ENCODE assay signal across 19 mouse cellular contexts in genomic region chr14:25073143-25073542, GRCm38 (mm10).
DNase-seq lines count a peak whose midpoint lies in the region; ATAC-seq and TF ChIP-seq lines count a peak whose summit lies in the region.
"Had no signal": no experiment of that assay in that cellular context is flagged by ENCODE, and none has a peak within 500 bp of the region (broad histone marks: within the 10 kb centered on the region; RNA-seq: fewer than 3 reads in every experiment).

No protein-coding gene starts in this region.

- H3K4me1 ChIP-seq in cerebellum, adult 2 months (ENCODE audit: control insufficient read depth, insufficient read depth, low read length) = peaks cover 35% of the 10 kb centered on the region
- peaks cover 14% of the 10 kb centered on the region for H3K4me1 ChIP-seq in hindbrain, embryonic 16.5 days (ENCODE audit: control insufficient read depth, insufficient read depth, low read depth, low read length)
- H3K4me1 ChIP-seq in midbrain, embryonic 16.5 days (ENCODE audit: control insufficient read depth, insufficient read depth, low read length) = peaks cover 13% of the 10 kb centered on the region; the same call in 1 of the 2 replicates
- H3K4me1 ChIP-seq: liver, embryonic 12.5 days had no signal

- no peaks in the 10 kb centered on the region for H3K36me3 ChIP-seq in hindbrain, embryonic 16.5 days (ENCODE audit: control insufficient read depth, insufficient read depth, low read length)
- H3K36me3 ChIP-seq in midbrain, embryonic 16.5 days (ENCODE audit: control insufficient read depth, insufficient read depth, low read length) = no peaks in the 10 kb centered on the region
- H3K36me3 ChIP-seq: embryonic facial prominence, embryonic 10.5 days; heart, embryonic 10.5 days; limb, embryonic 10.5 days; liver, embryonic 12.5 days had no signal

- no peak for TF ChIP-seq POLR2A in cerebellum, adult 2 months (IDR thresholded peaks at IDR 0.05; ENCODE audit: borderline replicate concordance, insufficient read depth, low read length)

- peak; percentile 21 for DNase-seq in brain, adult 2 months (ENCODE audit: low read depth, low spot score)
- peak; percentile 47 to 49 for DNase-seq in cerebellum, adult 2 months
- DNase-seq in thymus, postnatal 10 days (ENCODE audit: low spot score in 2 of 2) = no peak
- no peak for DNase-seq in heart, adult 8-10 months (ENCODE audit: low spot score)
- DNase-seq in kidney, adult 8-10 months = no peak
- DNase-seq: gastrocnemius, postnatal 25 days; heart, postnatal 10 days; lung, embryonic 14.5 days; right cerebral cortex, postnatal 4 days; thymus, postnatal 4 days had no signal

- no peak overlapping the region for H3K9ac ChIP-seq in hindbrain, embryonic 16.5 days (ENCODE audit: low read depth, low read length)
- H3K9ac ChIP-seq in midbrain, embryonic 16.5 days (ENCODE audit: low read depth, low read length) = no peak overlapping the region
- H3K9ac ChIP-seq: liver, embryonic 12.5 days; lung, embryonic 14.5 days had no signal

- H3K27me3 ChIP-seq in cerebellum, adult 2 months (ENCODE audit: control insufficient read depth, insufficient read depth, low read length) = no peaks in the 10 kb centered on the region
- H3K27me3 ChIP-seq in hindbrain, embryonic 16.5 days (replicated peaks; ENCODE audit: control insufficient read depth, insufficient read depth, low read length) = no peaks in the 10 kb centered on the region
- no peaks in the 10 kb centered on the region for H3K27me3 ChIP-seq in midbrain, embryonic 16.5 days (ENCODE audit: control insufficient read depth, insufficient read depth, low read depth, low read length)
- H3K27me3 ChIP-seq: liver, embryonic 12.5 days had no signal

- H3K27ac ChIP-seq in cerebellum, adult 2 months (ENCODE audit: insufficient read depth, low read length) = peak overlapping the region; percentile 79
- peak overlapping the region; percentile 12; the same call in 1 of the 2 replicates for H3K27ac ChIP-seq in hindbrain, embryonic 16.5 days (ENCODE audit: low read depth, low read length)
- peak overlapping the region; percentile 52; the same call in 1 of the 2 replicates for H3K27ac ChIP-seq in midbrain, embryonic 16.5 days (ENCODE audit: low read length)
- H3K27ac ChIP-seq: embryonic facial prominence, embryonic 10.5 days; heart, embryonic 10.5 days; liver, embryonic 12.5 days; macrophage had no signal

- no peak for TF ChIP-seq CTCF in cerebellum, adult 2 months (IDR thresholded peaks at IDR 0.05; ENCODE audit: borderline replicate concordance, insufficient read depth, low read depth, low read length)

- no peak overlapping the region for H3K4me2 ChIP-seq in hindbrain, embryonic 16.5 days (ENCODE audit: low read length)
- H3K4me2 ChIP-seq in midbrain, embryonic 16.5 days (ENCODE audit: low read length) = no peak overlapping the region
- H3K4me2 ChIP-seq: liver, embryonic 12.5 days; lung, embryonic 14.5 days had no signal

- no peak overlapping the region for H3K4me3 ChIP-seq in cerebellum, adult 2 months (replicated peaks; ENCODE audit: insufficient read depth, low read depth, low read length)
- H3K4me3 ChIP-seq in hindbrain, embryonic 16.5 days (ENCODE audit: low read length) = no peak overlapping the region
- no peak overlapping the region for H3K4me3 ChIP-seq in midbrain, embryonic 16.5 days (ENCODE audit: low read depth, low read length)
- H3K4me3 ChIP-seq: embryonic facial prominence, embryonic 10.5 days; heart, embryonic 10.5 days; limb, embryonic 10.5 days; liver, embryonic 12.5 days had no signal

- no peak; the same call in 1 of the 2 replicates for ATAC-seq in hindbrain, embryonic 16.5 days
- peak; percentile 57 for ATAC-seq in midbrain, embryonic 16.5 days
- ATAC-seq: forebrain, embryonic 14.5 days; inflammation-experienced regulatory T-cells, adult 6 months; liver, embryonic 12.5 days had no signal

- H3K9me3 ChIP-seq in hindbrain, embryonic 16.5 days (ENCODE audit: control insufficient read depth, low read length) = no peaks in the 10 kb centered on the region
- no peaks in the 10 kb centered on the region for H3K9me3 ChIP-seq in midbrain, embryonic 16.5 days (replicated peaks; ENCODE audit: control insufficient read depth, low read length, poor library complexity, severe bottlenecking)
- H3K9me3 ChIP-seq: embryonic facial prominence, embryonic 10.5 days; heart, embryonic 10.5 days; limb, embryonic 10.5 days; liver, embryonic 12.5 days had no signal

- 43% methylated on average over 5 of the region's 5 CpGs for WGBS in cerebellum, adult 2 months
- WGBS in hindbrain, embryonic 16.5 days = 50% methylated on average over 5 of the region's 5 CpGs
- WGBS in midbrain, embryonic 16.5 days = 16% methylated on average over 5 of the region's 5 CpGs

Comparison
In these comparisons a context has a peak if more than half of its experiments do, and no peak if none do; other contexts are left out.
1. DNase-seq: peak in brain, adult 2 months (single experiment) and cerebellum, adult 2 months (2 of 2); none in thymus, postnatal 10 days (0 of 2), heart, adult 8-10 months (single experiment) and kidney, adult 8-10 months (0 of 2).
2. H3K27ac ChIP-seq: peak in every context shown above with its lines; median percentile 79 in cerebellum, adult 2 months; 52 in midbrain, embryonic 16.5 days; 12 in hindbrain, embryonic 16.5 days.